Mouse (Mus musculus): ENCODE data around the gene Arsb. TPM values are rescaled to one million over a fixed set of nuclear protein-coding genes. Genes with fewer than 3 reads are reported as not detected.

The Arsb gene
- 23.8 and 28.5 TPM in 2 replicates for total RNA-seq (2015; ENCODE audit: low replicate concordance)
- 3.0 and 7.9 TPM in 2 replicates for total RNA-seq (2017; ENCODE audit: low replicate concordance)

DNA sequence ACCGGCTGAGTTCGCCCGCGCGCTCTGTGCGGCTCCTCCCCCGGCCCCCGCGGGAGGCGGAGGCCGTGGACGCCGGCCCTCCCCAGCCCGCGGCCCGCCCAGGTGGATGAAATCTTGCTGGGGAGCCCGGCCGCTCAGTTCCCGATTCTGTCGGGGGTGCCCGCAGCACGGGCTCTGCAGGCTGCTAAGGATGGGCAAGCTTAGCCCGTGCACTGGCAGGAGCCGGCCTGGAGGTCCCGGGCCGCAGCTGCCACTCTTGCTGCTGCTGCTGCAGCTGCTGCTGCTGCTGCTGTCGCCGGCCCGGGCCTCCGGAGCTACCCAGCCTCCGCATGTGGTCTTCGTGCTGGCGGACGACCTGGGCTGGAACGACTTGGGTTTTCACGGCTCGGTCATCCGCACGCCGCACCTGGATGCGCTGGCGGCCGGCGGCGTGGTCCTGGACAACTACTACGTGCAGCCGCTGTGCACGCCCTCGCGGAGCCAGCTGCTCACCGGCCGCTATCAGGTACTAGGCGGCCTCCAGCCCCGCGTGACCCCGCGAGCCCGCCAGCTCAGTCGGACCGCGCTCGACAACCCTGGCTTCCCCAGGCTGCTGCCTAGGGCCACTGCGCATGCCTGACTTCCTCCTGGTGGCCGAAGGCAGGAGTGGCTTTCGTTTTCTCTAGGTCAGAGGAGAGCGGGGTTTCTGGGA is at the start of gene Arsb:
Gene Arsb, plus strand, starts transcription at position 43 of the 691 bp plus-strand sequence.
- ATAC-seq (replicated peaks; ENCODE audit: low FRiP score, poor library complexity, severe bottlenecking), result peak; percentile 94

DNA sequence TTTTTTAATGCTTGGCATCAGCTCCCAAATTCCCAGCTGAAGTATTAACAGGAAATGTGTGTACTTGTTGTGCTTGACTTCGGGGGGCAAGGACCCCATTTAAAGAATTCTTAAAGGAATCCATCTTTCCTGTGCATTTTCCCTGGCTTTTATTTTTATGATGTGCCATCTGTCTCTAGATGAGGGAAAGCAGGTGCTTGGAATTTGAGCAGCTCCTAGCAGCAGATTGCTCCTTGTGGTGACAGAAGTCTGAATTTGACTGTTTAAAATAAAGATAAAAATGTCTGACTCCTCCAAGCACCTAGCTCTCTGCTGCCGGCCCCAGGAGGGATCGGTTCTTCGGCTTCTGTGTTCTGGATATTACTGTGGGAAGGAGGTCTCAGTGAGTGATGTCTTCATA is 49.5 kb upstream of the Arsb start:
- no peak for ATAC-seq (replicated peaks; ENCODE audit: low FRiP score, poor library complexity, severe bottlenecking)

DNA sequence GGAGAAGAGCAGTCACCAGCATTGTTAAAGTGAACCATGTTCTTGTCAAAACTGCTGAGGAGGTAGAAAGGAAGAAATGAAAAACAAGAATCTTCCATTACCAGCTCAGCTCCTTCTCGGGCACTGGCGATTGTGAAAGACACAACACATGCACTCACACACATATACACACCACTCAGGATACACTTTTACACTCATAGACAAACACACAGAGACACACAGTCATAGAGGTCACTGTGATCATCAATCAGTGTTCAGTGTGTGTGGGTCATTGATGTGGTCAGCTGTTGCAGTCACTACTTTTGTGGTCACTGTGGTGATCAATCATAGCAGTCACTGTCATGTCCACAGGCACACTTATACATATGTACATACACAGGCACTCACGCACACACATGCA is 48.0 kb upstream of the Arsb start:
- no peak for ATAC-seq (replicated peaks; ENCODE audit: low FRiP score, poor library complexity, severe bottlenecking)

DNA sequence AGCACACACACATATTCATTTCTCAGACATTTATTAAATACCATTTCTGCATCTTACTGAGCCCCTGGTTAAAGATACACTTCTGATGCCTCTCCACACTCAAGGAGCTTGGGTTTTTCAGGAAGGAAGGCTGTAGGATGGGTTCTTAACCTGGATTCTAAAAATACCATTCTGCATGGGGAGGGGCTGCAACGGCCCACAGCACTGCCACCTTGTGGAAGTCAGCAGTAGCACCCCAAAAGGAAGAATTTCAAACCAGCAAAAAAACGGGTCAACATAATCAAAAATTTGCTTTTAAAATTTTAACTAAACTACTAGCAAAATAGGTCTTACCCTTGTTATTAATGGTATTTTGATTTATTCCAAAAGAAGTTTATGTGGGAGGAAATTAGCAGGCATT is 47.2 kb upstream of the Arsb start:
- no peak for ATAC-seq (replicated peaks; ENCODE audit: low FRiP score, poor library complexity, severe bottlenecking)

DNA sequence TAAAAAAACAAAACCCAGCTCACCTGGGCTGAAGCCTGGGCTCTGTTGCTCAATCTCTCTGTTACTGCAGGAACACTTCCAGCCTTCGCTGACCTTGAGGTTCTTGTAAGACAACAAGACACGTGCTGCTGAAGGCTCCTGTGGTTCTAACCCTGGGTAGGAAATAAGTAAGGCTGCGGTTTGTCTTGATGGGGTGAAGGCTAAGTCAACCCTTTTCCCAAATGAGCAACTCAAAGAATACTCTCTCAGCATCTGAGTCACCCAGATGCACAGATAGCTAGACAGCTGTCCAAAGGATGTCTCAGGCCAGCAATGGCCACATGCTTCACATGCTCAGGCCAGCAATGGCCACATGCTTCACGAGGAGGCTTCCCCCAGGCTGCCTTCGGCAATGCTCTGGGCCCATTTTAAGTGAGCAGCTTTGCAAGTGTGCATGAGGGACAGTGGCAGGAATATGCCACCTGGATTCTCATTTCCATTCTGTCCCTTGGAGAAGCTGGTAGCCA is 36.2 kb upstream of the Arsb start:
- ATAC-seq (replicated peaks; ENCODE audit: low FRiP score, poor library complexity, severe bottlenecking), result no peak

DNA sequence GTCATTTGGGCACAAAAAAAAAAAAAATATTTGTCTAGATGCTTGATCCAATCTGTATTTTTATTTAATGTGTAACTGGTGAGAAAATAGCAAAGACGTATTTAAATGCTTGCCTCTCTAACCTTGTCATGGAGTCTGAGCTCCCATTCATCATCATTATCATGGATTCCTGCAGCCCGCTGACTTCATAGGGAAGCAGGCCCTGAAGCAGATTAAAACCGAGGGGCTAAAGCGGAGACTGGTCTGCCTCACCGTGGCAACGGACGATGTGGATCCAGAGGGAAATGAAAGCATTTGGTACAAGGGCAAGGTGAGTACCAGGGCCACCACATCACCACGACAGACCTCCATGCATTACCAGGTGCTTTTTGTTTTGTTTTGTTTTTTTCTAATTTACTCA is 27.3 kb upstream of the Arsb start:
- no peak for ATAC-seq (replicated peaks; ENCODE audit: low FRiP score, poor library complexity, severe bottlenecking)

DNA sequence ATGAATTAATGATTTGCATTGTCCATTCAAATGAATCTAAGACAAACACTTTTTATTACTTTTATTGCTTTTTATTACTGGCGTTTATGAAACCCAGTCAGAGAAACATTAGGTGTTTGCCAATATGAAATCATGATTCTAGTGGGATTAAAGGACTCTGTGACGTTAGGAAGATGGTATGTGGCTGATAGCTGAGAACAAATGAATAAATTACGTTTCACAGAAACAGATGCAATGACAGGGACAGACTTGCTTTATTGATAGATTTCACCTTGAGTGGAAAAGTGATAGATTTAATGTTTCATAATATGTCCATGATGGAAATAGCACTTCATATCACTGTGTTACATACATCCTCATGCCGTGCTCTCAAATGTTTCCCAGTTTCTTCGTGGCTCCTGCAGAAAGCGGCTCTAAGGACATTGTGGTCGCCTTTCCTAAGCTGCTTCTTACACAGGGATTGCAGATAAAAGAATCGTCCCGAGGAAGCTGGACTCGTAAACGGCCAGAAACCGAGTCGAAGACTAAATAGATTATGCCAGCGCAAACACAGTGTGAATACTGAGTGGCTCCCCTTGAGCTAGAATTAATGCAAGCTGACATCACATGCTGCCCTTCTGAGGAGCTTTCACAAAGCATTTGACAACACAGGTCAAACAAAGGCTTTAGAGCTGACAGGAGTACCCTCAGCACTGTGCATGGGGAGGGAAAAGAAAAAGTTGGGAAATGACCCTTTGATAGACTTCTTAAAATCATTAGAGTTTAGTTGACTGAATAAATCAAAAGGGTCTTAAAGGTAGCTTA is 18.6 kb upstream of the Arsb start:
- no peak for ATAC-seq (replicated peaks; ENCODE audit: low FRiP score, poor library complexity, severe bottlenecking)

DNA sequence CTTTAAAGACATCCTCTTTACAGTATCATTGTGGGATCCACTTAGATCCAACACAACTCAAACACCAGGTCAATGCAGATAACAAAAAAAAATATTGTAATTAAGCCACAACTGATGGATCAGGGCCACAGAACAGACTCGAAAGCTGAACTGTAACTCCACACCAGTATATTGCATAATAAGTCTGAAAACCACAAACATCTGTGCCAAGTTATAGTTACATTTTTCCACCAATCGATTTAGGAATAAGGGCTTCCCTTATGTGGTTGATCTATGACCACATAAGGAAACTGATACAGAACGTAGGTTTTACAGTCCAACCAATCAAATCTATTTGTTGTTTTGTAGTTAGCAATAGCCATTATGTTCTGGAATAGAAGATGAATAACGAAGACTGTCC is 16.3 kb upstream of the Arsb start:
- no peak for ATAC-seq (replicated peaks; ENCODE audit: low FRiP score, poor library complexity, severe bottlenecking)

DNA sequence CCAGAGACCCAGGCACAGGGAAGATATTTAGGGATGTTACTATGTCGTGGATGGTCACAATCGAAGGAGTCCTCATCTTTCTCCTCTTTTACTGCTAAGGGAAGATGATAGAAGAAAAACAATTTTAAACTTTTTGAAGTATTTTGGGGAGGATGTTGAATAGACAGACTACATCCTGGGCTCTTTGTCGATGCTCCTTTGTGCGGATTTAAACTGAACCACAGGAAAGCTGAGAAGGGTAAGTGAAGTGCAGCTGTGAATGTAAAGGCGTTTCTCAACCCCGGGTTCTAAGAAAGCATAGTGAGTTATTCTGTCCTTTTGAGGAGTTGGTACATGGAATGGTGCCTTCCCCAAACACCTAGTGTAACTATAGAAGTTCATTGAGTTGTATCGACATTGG is 14.8 kb upstream of the Arsb start:
- no peak for ATAC-seq (replicated peaks; ENCODE audit: low FRiP score, poor library complexity, severe bottlenecking)

DNA sequence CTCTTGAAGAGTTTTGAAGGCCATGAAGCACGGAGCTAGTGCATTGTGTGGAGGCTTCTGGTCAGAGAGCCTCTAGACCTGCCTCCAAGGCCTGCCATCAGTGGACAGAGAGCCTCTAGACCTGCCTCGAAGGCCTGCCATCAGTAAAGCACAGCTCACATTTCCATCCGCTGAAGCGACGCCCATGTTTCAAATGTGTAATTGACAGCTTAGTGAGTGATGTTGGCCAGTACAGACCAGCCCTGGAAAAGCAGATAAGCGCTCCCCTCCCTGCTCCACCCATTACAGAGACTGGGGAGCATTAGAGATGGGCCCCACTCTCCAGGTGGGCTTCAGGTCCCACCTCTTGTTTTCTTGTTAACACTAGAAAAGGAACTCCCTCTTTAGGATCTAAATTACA is 13.9 kb upstream of the Arsb start:
- ATAC-seq (replicated peaks; ENCODE audit: low FRiP score, poor library complexity, severe bottlenecking), result no peak

DNA sequence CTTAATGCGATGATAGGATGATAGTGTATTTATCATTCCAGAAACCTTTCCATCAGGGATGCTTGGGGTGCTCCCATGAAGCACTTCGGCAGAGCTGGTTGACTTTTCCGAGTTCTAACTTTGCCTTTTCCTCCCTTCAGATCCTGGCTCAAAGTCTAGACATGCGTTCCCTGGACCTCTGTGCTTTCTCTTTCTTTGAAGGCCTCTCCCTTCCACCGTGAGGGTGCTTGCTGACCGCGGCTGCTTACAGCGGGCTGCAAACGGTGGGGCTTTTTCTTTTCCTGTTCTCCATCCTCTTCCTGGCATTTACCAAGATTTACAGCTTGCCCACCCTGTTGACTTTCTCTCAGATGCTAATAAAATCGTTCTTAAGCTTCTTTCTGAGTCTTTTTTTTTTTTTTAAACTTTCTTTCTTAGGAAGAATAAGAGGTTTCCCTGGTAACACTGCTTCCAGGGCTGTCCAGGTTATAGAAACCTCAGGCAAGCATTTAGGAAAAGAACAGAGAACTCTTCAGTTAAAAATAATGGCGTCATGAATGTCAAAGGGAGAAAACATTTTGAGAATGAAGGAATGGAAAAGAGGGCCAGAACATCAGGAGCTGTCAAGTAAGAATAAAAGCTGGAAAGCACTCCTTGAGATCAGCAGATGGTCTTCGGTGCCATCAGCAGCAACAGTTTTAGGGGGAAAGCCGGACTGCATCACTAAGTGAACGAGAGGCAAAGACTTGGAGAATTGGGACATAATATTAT is 13.1 kb upstream of the Arsb start:
- ATAC-seq (replicated peaks; ENCODE audit: low FRiP score, poor library complexity, severe bottlenecking), result no peak

DNA sequence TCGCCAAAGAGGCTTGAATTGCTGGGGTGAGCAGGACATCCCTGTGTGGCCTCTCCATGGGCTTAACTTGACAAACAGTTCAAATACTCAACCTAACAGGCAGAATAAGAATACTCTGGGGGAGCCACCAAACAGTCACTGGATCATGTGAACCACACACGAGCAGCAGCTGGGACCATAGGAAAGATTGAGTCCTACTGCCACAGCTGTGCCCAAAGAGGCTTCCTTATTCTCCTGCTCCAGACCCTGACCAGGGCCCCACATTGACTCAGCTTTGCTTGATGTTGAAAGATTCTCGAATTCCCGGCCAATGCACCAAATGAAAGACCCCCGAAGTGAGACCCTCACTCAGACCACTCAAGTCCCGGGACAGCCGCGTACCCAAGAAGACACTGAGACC is 9.6 kb upstream of the Arsb start:
- ATAC-seq (replicated peaks; ENCODE audit: low FRiP score, poor library complexity, severe bottlenecking), result no peak

DNA sequence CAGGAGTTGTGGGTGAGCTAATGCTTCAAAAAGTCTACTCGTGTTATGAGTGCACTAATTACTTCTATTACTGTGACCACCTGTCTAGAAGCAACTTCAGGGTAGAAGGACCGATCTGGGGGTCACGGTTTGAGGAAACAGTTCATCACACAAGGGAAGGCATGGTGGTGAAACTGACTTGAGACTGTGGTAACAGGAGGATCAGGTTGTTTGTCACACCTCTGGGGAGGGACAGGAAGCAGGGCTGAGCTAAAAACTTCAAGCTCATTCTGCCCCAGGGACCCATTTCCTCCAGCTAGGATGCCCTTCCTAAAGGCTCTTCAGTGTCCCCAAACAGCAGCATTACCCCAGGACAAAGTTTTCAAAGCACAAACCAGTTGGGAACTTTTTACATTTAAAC is 8.6 kb upstream of the Arsb start:
- no peak for ATAC-seq (replicated peaks; ENCODE audit: low FRiP score, poor library complexity, severe bottlenecking)

DNA sequence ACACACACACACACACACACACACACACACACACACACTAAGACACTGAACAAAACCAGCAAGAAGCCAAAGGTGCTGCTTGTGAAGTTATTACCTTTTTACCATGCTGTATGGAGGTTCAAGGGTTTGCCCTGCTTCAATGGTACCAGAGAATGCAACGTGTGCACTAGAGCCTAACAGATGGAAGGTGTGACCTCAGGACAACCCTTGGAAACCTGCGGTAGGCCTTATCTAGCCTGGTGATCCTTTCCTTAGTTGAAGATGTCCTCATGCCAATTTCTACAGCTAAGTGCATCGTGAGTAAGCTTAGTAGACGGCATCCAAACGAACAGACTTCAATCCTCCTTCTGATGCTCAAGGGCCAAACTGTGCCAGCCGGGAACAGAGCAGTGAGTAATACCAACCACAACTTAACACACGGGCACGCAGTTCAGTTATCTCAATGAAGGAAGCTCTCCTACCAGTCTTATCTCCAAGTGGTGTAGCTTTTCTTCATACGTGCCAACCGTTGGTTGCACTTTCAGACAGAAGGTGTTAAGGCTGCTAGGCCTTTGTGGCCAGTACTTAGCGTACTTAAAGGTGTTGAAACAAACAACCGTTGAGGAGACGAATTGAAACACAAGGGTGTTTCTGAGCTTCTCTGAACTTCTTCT is 7.0 kb upstream of the Arsb start:
- no peak for ATAC-seq (replicated peaks; ENCODE audit: low FRiP score, poor library complexity, severe bottlenecking)

DNA sequence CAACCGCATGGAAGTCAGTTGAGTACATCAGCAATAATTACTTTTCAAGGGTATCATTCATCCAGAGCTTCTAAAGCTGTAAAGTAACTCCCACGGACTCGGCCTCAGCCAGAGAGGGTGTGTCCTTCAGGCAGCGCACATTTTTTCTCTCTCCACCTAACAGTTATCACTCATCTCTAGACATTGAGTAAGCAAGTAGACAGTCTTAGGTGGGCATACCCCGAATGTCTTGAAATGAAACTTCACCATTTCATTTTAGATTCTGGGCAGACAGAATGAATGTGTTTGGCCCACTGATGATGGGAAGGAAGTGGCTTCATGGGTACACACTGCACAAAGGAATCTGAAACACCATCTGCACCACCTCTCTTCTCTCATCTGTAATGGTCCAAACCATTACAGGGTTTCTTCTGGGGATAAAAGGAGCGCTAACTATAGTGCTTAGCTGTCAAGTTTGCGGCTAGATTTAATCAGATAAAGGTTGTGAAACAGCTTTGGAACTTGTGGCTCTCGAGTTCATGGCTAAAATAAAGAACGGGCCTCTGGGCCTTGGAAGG is 321 bp upstream of the Arsb start:
- ATAC-seq (replicated peaks; ENCODE audit: low FRiP score, poor library complexity, severe bottlenecking), result peak; percentile 27

DNA sequence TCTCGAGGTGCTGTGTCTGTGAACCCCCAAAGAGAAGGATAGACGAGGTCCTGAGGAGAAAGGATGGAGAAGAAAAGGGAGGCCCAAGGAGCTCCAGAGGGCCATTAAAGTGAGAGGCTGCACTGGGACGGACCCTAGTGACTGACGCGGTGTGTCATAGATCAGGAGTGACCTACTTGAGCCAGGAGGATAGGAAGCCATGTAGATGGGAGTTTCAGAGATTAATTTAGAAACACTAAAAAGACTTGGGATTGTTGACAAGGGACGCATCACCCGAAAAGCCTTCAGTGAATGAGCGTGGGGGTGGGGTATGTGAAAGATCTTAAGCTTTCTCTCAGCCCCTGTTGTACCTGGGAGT is 828 bp downstream of the Arsb start:
- peak; percentile 17; the same call in 1 of the 2 replicates for ATAC-seq (replicated peaks; ENCODE audit: low FRiP score, poor library complexity, severe bottlenecking)

DNA sequence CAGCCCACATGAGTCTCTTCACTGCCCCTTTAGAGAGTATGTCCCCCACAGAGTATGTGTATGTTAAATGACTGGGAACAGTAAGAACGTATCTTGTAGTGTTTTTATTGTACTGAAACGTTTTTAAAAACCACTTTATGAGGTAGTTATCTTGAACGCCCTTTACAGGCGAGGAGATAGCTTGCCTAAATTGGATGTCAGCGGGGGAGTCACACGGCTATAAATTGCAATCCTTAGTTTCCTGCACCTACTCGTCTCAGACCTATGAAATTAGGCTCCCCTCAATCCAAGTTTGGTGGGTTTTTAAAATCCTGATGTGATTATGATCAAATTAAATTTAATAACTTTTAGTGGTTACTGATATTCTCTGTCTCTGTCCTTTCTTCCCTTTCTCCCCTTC is 1.4 kb downstream of the Arsb start:
- ATAC-seq (replicated peaks; ENCODE audit: low FRiP score, poor library complexity, severe bottlenecking), result no peak

DNA sequence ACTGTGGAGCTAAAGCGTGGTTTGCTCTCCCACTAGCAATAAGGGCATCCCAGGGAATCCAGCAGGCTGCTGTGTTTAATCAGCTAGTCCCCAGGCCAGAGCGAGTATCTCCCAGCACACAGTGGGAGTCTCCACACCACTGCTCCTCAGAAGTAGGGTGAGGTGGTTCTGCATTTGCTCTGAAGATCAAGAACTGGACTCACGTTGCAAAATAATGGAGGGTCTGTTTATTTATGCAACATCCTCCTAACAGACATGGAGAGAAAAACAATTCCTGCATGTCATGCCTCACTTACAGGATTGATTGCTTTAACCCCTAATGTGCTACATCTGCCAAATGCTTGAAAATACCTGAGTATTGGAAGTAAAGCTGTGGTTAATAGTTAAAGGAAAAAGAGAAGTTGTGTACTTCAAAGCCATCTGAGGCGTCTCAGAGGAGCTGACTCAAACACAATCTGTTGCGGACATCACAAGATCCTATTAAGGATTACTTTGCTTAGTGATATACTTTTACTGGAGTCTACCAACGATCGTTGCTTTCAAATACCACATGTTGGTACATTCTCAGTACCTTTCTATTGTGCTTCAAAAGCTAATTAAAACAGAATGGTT is 2.4 kb downstream of the Arsb start:
- no peak for ATAC-seq (replicated peaks; ENCODE audit: low FRiP score, poor library complexity, severe bottlenecking)

DNA sequence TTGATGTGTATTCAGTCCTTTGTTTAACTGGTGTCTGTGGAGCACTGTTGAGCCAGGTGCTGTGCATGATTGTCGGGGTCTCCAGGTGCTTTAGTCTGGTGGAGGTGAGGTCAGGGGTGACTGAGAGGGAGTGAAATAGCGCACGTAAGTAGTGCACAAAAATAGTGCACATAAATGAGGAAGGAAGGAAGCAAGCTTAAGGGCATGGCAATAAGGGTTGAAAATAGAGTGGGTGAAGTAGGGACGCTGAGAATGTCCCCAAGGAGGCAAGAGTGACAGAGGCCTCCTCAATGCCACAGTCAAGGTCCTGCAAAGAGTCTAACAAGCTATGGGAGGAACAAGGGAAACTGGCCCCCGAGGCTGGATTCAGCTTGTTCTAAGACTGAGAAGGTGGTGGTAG is 11.4 kb downstream of the Arsb start:
- no peak for ATAC-seq (replicated peaks; ENCODE audit: low FRiP score, poor library complexity, severe bottlenecking)

Measured in erythroid progenitor cell, adult 5-6 weeks (primary cell).